In genomic region chr17:63499636-63500155, GRCm38 (mm10) we compare ENCODE assay signal across 8 mouse cellular contexts. TPM values are rescaled to one million over a fixed set of nuclear protein-coding genes. Genes with fewer than 3 reads are reported as not detected.
DNase-seq lines count a peak whose midpoint lies in the region; ATAC-seq lines count a peak whose summit lies in the region.

Fbxl17 (minus strand) TSS chr17:63500017.

- peak within 1 kb of the TSS; percentile 92 for H3K4me3 ChIP-seq in intestine, embryonic 16.5 days (ENCODE audit: low read length)
- H3K4me3 ChIP-seq in limb, embryonic 10.5 days, result peak within 1 kb of the TSS; percentile 91
- peak within 1 kb of the TSS; percentile 90 for H3K4me3 ChIP-seq in midbrain, embryonic 11.5 days (ENCODE audit: low read depth, low read length)

- peak; percentile 80 for ATAC-seq in intestine, embryonic 16.5 days
- peak; percentile 75 for ATAC-seq in midbrain, embryonic 11.5 days (ENCODE audit: low FRiP score)

- peaks cover 20% of the 10 kb centered on the region for H3K4me1 ChIP-seq in intestine, embryonic 16.5 days (ENCODE audit: control insufficient read depth, insufficient read depth, low read length)
- peaks cover 36% of the 10 kb centered on the region for H3K4me1 ChIP-seq in limb, embryonic 10.5 days
- H3K4me1 ChIP-seq in midbrain, embryonic 11.5 days (ENCODE audit: control insufficient read depth, insufficient read depth, low read length), result peaks cover 17% of the 10 kb centered on the region

- no peaks in the 10 kb centered on the region for H3K9me3 ChIP-seq in intestine, embryonic 16.5 days (ENCODE audit: control insufficient read depth, low read length)
- H3K9me3 ChIP-seq in limb, embryonic 10.5 days (replicated peaks), result no peaks in the 10 kb centered on the region
- no peaks in the 10 kb centered on the region for H3K9me3 ChIP-seq in midbrain, embryonic 11.5 days (ENCODE audit: control insufficient read depth, low read length)

- DNase-seq in heart, adult 18-20 months, result peak; percentile 72 to 82
- DNase-seq in heart, adult 11 months, result no peak
- peak; percentile 61 for DNase-seq in embryo, embryonic 10.5 days (ENCODE audit: low spot score)
- peak; percentile 72 for DNase-seq in gastrocnemius, postnatal 25 days
- peak; percentile 78 for DNase-seq in limb, embryonic 10.5 days (ENCODE audit: low spot score)
- DNase-seq in midbrain, embryonic 11.5 days (ENCODE audit: low spot score, missing footprints), result peak; percentile 97
- peak; percentile 55 for DNase-seq in right cerebral cortex, postnatal 4 days

- no peaks in the 10 kb centered on the region for H3K36me3 ChIP-seq in intestine, embryonic 16.5 days (ENCODE audit: control insufficient read depth, insufficient read depth, low read length)
- peaks cover 6% of the 10 kb centered on the region for H3K36me3 ChIP-seq in limb, embryonic 10.5 days
- no peaks in the 10 kb centered on the region for H3K36me3 ChIP-seq in midbrain, embryonic 11.5 days (ENCODE audit: control insufficient read depth, insufficient read depth, low read length)

- H3K27ac ChIP-seq in intestine, embryonic 16.5 days (ENCODE audit: low read length), result peak within 1 kb of the TSS; percentile 98
- peak within 1 kb of the TSS; percentile 99 for H3K27ac ChIP-seq in limb, embryonic 10.5 days
- H3K27ac ChIP-seq in midbrain, embryonic 11.5 days (ENCODE audit: low read depth, low read length), result peak within 1 kb of the TSS; percentile 97

- H3K9ac ChIP-seq in intestine, embryonic 16.5 days (ENCODE audit: low read depth, low read length), result peak within 1 kb of the TSS; percentile 99
- peak within 1 kb of the TSS; percentile 99 for H3K9ac ChIP-seq in midbrain, embryonic 11.5 days (ENCODE audit: low read length)

- WGBS in intestine, embryonic 16.5 days, result under 1% methylated on average over 70 of the region's 80 CpGs
- under 1% methylated on average over 80 of the region's 80 CpGs for WGBS in limb, embryonic 10.5 days
- WGBS in midbrain, embryonic 11.5 days, result under 1% methylated on average over 61 of the region's 80 CpGs

- H3K27me3 ChIP-seq in intestine, embryonic 16.5 days (replicated peaks; ENCODE audit: control insufficient read depth, insufficient read depth, low read length), result no peaks in the 10 kb centered on the region
- no peaks in the 10 kb centered on the region for H3K27me3 ChIP-seq in limb, embryonic 10.5 days (ENCODE audit: low read depth, poor library complexity, severe bottlenecking)
- H3K27me3 ChIP-seq in midbrain, embryonic 11.5 days (ENCODE audit: control insufficient read depth, insufficient read depth, low read length), result no peaks in the 10 kb centered on the region

- H3K4me2 ChIP-seq in intestine, embryonic 16.5 days (ENCODE audit: low read depth, low read length), result peak within 1 kb of the TSS; percentile 84
- peak within 1 kb of the TSS; percentile 43 for H3K4me2 ChIP-seq in midbrain, embryonic 11.5 days

RNA-seq across cellular contexts. Expression of gene Fbxl17, which starts in this region (rescaled TPM):
- 10 to 100 TPM; 26.8 to 27.0 TPM for total RNA-seq in heart, adult 18-20 months (2021)
- total RNA-seq in gastrocnemius, postnatal 25 days (2021), result 10 to 100 TPM; 34.9 to 37.8 TPM
- 2.3 TPM in 2 replicates for polyA plus RNA-seq in intestine, embryonic 16.5 days (2015; fragmentation: Nextera tagmentation; extraction: Ambion mirVana)
- polyA plus RNA-seq in limb, embryonic 10.5 days (2016; fragmentation: Nextera tagmentation; extraction: Ambion mirVana), result 4.4 and 4.6 TPM in 2 replicates
- 15.8 and 16.5 TPM in 2 replicates for polyA plus RNA-seq in midbrain, embryonic 11.5 days (2014; fragmentation: Nextera tagmentation; extraction: Ambion mirVana)
